Mouse (Mus musculus) adipocyte (in vitro differentiated cells): ENCODE measurements around the gene Dgkh.

ENCODE experiments used
- DNase-seq: peaks from one replicate; pipeline ENCODE4 v3.0.0-alpha.2; 2016; ENCODE audit warnings: low spot score

The Dgkh gene

DNA sequence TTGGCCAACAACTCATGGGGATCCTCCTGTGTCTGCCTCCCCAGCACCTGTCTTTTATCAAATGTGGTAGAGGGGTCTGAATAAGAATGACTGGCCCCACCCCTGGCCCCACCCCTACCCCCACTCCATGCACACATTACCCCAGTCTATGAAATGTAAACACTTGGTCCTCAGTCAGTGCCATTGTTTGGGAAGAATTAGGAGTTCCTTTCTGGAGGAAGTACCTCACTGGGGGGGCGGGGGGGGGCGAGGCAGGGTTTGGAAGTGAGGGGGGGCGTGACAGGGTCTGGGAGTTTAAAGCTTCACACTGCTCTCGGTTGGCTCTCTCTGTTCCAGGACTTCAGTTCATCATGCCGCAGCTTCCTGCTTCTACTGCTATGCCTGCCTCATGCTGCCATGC is 10.5 kb downstream of the Dgkh start:
- no peak for DNase-seq

DNA sequence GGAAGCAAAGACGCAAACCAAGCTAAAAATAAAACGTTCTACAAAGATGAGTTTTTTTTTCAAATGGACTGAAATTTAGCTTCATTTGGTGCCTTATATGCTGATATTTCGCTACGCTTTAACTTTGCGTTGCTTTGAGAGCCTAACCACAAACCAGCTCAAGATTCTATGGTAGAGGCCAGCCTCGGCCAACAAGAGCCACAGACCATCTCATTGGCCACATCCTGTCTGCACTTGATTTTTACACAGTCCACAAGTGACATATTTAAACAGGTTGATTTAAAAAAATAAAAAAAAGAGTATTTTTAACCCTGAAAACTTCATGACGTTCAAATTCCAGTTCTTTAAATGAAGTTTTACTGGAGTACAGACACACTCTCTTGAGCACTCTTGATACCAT is 16.5 kb downstream of the Dgkh start:
- DNase-seq: no peak

DNA sequence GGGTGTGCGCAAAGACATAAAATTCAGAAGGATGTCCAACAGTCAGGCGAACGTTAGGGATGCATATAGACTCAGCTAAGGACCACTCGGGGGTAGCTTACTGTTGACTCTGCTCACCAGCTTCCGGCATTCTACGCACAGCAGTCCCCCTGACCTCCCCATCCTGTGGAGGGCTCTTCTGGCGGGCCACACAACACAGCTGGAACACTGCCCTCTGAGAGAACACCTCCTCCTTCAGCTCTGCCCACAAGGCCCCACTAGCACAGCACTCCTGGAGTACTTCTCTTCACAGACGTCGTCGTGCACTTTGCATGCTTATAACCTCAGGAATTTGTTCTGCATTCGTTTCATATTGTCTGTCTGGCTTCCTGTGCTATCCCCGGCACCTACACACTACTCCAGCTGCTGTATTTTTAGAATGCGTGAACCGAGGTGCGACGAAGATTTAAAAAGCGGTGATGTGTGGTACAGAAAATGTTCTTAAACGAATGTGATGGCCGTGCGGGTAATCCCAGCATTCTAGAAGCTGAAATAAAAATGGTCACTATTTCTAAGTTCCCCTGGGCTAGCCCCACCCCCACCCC is 19.9 kb downstream of the Dgkh start:
- no peak for DNase-seq

DNA sequence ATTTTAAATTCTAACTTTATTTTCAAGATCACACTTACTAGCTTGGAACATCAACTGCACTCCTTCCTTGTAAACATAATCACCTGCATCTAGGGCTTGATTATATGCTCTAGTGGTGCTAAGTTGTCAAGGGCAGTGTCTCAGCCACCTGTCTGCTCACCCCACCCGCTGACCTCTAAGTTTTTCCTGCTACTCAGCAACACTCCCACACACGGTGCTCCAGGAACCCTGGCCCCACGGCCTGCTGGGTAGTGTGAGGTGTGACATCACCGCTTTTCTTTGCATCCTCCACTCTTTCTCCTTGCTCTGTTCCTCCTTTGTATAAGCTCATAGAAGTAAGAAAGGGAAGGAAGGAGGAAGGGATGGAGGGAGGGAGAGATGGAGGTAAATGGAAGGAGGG is 21.9 kb downstream of the Dgkh start:
- no peak for DNase-seq

DNA sequence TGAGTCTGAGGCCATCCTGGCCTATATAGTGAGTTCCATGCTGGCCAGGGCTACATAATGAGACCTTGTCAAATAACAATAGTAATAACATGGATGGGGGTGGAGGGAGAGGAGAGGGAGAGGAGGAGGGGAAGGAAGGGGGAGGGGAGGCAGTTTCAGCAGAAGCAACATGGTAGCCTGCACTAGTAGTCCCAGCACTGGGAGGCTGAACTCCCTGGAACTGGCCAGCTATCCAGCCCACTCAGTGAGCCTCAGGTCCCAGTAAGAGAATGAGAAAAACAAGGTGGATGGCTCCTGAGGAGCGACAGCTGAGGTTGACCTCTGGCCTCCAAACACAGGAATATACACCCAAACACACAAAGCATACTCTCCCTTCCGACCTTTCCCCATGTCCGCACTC is 27.0 kb downstream of the Dgkh start:
- DNase-seq: no peak

DNA sequence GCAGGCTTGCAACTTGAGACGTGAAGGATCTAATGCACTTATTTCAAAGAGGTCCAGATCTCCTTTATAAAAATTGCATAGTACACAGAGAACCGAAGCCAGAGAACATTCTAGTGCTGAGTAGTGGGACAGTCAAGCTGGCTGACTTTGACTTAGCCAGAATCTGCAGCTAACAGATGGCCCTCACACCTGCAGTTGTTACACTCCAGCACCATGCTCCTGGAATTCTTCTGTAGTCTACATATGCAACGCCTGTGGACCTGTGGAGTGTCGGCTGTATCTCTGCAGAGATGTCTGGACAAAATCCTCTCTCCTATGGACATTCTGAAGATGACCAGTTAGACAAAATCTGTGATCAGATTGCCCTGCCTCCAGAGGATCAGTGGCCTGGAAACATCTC is 28.6 kb downstream of the Dgkh start:
- DNase-seq: no peak

DNA sequence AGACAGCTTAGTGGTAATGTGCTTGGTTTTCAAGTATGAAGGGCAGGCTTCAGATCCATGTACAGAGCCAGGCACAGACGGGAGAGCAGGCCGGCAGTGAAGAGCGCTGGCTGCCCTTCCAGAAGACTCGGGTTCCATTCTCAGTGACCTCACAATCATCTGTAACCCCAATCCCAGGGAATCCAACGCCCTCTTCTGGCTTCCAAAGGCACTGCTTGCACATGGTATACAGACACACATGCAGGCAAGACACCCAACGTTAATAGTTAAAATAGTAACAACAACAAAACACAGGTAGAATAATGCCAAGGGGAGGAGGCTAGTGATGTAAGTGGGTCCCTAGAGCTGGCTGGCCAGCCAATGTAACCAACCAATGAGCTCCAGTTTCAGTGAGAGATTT is 29.2 kb downstream of the Dgkh start:
- DNase-seq: no peak

DNA sequence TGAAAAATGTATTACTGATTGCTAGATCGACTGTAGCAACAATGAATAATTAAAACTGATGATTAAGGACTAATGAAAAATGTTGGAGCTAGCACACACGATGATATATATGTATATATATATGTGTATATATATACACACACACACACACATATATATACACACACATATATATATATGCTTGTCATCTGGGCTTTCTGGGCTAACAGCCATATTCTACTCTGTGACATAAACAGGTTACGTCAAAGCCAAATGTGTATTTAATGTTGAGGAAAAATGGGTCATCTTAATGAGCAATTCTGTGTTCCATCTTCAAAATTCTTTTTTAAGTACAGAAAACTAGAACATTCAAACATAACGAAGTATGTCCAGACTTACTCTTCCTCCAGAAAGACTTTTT is 30.5 kb downstream of the Dgkh start:
- no peak for DNase-seq

DNA sequence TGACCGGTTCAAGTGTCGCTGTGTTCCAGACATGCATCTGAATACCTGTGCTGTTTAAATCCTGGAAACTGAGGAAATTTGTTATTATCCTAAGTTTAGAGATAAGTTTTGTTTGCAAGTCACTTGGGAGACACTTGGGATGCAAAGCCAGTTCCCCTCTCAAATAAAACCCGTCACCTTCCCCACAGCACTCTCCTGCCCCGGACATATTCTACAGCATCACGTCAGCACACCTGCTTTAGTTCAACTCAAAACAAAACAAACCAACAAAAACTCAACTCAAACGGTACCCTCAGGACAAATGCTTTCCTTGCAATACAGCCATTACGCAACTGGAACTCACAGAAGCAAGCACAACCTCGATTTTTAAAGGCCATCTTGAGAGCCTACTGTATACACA is 31.1 kb downstream of the Dgkh start:
- DNase-seq: no peak

DNA sequence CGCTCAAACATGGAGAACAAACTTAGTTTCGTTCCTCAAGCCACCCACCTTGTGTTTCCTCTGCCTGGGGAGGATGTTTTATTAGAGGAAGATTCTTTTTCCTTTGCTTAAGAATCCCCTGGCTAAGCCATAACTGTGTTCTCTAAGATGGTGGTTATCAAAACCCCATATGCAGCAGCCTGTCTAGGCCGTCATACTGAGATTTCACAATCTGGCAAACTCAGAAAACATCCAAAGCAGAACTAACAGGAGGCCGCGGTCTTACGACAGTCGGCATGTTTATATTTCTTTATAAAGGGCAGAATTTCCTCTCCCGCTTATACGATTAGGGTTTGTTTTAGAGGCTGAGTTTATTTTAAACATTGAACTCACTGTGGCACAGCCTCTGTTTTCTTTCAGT is 31.5 kb downstream of the Dgkh start:
- no peak for DNase-seq

DNA sequence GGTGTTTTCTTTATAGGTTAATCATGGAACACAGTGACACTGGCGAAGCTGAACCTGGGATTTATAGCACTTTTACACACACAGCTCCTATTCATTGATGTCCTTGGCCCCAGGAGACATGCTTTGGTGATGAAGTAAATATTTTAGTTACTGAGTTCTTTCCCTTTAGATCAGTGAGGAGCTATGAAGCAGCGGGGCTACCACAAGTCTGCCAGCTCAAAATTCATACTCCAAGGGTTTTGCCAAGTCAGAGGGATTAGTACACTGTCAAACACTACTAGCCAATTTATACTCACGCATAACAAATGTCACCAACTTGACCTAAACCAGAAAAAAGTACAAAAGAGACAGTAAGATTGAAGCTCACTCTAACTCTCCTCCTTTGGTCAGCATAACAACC is 32.9 kb downstream of the Dgkh start:
- no peak for DNase-seq

DNA sequence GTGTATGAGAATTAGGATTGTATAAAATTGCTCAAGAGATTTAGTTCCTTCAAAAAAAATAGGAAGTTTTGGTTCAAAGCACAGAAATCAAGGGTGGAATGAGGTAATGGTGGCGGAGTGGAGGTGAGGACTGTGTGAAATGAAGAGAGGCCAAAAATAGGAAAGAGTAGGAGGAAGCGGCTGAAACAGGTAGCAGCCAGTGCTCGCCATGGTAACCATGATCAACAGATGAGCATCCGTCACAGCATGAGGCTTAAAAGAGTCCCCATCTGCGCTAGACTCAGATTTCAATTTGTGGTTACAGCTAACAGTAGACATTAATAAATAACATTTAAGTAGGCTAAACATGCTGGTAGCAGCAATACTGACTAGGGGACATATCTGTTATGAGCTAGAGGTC is 33.4 kb downstream of the Dgkh start:
- DNase-seq: no peak

DNA sequence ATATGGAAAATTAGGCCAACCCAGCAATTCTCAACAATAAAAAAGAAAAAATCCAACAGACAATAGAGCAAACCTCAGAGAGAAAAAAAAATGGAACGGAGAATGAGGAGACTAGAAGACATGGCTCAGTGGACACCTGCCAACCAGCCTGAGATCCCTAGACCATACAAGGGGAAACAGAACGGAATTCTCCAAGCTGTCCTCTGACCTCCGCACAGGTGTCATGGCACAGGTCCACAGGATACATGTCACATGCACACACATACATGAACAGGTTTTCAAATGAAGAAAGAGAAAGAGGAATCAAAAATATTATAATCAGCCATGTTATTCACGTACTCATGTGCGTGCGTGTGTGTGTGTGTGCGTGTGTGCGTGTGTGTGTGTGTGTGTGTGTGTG is 38.5 kb downstream of the Dgkh start:
- DNase-seq: no peak

DNA sequence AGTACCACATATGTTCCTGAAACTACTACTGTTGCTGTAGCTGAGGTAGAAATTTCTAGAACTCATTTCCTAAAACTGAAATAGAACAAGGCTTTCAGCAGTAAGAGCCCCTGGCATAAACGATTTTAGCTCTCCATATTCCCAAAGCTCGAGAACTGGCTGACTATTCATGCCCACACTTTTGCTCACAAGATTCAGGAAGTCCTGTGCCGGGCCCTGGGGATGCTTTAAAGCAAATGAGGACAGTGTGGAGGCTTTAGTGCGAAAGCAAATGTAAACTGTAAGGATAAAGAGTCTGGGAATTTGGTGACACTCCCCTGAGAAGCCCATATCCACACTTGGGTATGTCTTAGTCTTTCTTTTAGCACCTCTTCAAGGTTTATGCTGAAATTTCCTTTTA is 40.0 kb downstream of the Dgkh start:
- no peak for DNase-seq

DNA sequence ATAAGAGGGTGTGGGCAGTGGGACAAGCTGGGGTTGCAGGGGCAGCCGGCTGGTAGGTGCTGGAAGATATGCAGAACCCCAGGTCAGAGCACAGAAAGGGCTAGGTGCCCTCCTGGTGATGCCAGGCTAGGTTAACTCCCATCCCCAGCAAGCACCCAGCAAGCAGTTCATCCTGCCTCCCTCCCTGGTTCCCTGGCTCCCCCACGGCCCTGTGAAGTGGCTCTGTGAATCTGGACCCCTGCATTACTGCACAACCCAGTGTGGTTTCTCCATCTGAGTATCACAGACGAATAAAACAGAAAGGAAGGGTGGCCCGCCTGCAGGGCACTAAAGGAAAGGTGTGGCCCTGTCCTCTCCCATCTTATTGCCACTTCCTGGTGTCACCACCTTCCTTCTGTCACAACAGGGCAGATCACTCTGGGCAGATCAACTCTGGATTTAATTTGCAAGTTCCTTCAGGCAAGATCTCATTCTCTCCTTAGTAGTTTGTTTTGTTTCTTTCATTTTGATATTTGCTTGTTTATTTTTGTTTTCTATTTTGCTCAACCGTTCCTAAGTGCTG is 40.6 kb downstream of the Dgkh start:
- DNase-seq: no peak

DNA sequence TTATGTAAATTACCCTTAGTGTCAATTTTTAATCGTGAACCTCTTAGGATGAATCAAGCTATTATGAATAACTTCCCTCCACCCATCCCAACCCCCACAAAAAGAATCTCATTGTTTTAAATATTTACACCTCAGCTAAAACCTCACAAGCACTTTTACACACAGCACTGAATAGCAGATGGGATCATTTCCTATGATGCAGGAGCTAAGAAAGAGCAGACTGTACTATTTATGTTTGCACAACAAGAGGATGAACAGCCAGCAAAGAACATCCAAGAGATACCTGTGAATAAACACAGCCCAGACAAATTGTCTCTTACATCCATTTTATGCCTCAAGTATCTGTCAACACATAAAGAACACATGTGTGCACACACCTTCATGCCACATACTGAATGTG is 41.7 kb downstream of the Dgkh start:
- no peak for DNase-seq

DNA sequence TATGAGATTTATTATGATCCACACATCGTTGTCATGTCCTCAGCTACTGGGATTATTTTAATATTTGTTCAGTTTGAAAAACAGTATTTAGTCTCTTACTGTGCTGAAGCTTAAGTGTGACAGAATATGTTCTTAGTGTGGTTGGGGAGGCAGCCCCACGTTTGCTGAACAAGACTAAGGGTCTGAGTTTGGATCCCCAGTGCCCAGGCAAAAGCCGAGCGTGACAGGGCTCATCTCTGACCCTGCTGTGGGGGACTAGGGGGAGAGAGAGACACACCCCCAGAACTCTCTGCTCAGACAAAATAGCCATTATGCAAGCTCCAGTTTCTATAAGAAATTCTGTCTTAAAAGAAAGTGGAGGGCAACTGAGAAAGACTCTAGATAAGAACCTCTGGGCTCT is 42.2 kb downstream of the Dgkh start:
- no peak for DNase-seq

DNA sequence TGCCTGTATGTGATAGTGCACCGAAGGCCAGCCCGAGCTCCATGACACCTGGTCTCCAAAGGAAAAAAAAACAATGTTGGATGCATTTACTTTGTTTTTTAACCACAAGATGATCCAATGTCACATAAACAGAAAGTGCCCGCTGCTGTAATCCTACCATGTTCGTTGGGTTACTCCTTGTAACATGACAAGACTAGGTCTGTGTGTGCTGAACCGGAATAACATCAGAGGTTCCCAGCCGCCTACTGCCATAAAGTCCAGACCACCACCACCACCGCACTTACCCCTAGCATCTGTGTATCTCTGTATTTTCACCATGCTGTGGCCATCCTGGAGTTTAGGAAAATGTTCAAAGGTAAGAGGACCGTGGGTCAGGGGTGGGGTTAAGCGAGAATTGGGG is 42.6 kb downstream of the Dgkh start:
- no peak for DNase-seq

DNA sequence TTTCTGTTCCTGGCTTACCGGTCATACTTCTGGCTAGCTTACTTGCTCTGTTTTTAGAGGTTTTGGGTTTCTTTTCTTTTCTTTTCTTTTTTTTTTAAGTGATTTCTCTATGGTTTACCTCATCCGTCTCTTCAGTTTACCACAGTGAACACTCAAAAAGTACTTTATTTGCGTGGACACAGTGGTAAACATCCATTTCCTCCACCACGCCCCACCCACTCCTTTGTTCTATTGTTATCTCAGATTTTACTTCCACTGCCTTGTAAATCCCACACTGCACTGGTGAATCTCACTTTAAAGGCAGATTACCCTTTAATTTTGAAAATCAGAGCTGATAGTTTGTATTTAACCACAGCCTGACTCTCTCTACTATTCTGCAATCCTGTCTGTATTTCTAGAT is 44.9 kb downstream of the Dgkh start:
- DNase-seq: no peak

DNA sequence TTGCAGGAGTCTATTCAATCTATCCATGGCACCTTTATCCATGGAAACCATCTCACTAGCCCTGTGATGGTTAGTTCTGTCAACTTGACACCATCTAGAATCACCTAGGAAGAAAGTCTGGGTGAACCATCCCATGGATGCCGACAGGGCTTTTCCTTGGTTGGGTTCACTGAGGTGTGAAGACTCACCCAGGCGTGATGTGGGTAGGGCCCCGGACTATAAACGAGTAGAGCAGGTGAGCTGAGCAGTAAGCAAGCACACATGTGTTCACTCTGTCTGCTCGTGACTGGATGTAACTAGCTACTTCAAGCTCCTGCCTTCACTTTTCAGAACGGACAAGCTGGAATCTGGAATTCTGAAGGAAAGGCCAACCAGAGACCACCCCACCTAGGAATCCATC is 45.9 kb downstream of the Dgkh start:
- DNase-seq: no peak

DNA sequence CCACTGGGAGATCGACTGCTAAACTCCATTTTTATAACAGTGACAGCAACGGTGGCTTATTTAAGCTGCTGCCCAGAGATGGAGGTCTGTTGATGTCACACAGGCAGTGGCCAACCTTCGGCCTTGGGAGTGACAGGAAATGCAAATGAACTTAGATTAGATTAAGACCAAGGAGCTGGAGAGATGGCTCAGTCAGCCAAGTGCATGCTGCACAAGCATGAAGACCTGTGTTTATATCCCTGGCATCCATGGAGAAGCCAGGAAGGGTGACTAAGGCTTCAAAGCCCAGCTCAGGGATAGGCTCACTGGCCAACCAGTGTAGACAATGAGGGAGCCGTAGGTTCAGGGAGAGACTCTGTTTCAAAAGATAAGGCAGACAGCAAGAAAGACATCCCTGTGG is 48.4 kb downstream of the Dgkh start:
- no peak for DNase-seq

DNA sequence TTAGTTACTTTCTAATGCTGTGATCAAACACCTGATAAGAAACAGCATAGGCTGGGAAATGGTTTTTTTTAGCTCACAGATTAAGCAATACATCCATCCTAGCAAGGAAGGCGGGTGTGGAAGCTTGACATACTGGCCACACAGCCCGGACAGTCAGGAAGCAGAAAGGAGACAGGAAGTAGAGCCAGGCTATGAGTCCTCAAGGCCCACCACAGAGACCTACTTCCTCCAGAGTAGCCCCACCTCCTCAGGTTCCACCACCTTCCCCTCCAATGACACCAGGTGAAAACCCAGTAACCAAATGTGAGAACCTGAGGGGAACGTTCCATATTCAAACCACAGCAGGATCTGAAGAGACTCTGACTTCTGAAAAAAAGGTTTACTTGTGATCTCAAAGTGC is 53.6 kb downstream of the Dgkh start:
- no peak for DNase-seq

DNA sequence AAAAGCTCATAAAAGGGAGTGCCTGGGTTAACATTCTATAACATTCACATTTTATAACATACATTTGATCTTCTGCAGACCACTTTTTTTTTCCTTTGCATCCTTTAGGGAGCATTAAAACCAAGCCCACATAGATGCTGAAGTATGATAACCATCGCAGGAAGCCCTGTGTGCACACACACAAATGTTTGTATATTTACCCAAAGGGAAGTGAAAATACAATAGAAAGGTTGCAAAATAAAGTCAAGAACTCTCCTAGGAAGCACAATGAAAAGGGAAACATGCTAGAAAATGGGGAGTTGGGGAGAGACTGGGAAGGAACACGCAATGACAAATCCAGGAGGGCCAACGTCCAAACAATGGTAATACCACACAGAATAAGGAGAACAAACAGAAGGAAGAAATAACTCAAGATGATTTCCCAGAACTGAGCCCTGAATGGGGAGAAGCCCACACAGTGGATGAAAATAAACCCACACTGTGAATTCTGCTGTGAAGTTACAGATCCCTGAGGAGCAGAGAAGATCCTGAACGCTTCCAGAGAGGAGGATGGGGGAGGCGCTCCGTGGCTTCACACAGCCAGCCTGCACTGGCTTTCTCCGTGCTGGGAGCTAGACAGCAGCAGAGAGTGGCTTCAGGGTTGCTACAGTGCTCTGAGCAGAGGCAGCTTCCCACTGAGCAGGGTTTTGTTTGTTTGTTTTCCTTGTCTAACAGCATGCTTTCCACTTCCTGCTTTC is 54.6 kb downstream of the Dgkh start:
- no peak for DNase-seq

DNA sequence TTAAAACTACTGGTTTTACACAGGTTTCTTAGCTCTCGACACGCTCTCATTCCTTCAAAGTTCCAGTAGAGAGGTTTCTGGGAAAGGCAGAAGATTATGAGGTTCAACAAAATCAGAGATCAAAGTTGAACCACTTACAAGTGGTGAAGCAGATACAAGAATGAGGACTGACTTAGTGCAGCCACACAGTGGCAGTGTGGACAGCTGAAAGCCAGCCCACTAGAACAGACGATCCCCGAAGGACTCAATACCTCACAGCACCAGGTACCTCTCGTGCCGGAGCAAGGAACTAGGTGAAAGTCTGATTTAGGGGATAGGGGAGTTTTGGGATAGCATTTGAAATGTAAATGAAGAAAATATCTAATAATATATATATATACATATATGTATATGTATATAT is 56.1 kb downstream of the Dgkh start:
- DNase-seq: no peak
